Mouse (Mus musculus) bone marrow macrophage, adult 2 months (primary cell): Measurements from ENCODE around the gene Rbpj.

Experiments
- CTCF ChIP-seq: IDR thresholded peaks from 2 replicates; pipeline ENCODE4 v1.5.1; 2012; ENCODE audit warnings: low read depth, mild to moderate bottlenecking, low read length, moderate library complexity
- POLR2A ChIP-seq: IDR thresholded peaks from 2 replicates; pipeline ENCODE4 v1.6.1; 2012; ENCODE audit warnings: mild to moderate bottlenecking, low read depth, low read length, borderline replicate concordance

- no peak for TF ChIP-seq CTCF
- no peak for TF ChIP-seq POLR2A
Observed at GRCm38 (mm10) chr5:53676671-53677070, 210.7 kb downstream of the Rbpj start.
